In the genomic region with DNA sequence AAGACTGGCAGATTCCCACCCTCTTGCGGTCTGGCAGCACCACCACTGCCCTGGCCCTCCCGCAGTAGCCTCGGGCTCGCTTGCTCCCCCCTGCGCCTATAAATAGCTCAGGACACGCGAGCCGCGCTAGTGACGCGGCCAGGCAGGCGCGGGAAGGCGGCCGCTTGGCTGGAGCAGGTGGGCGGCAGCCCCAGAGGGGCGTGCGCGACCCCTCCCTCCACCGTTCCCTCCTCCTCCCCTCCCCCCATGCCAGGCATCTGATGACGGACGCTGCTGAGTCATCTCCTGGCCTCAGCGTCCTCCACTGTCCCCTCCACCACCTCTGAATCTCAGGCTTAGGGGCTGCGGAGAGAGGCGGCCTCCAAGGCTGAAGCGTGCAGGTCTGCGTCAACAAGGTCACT, we compare ENCODE assay signal across 8 mouse cellular contexts. TPM values are rescaled to one million over a fixed set of nuclear protein-coding genes. Genes with fewer than 3 reads are reported as not detected.
DNase-seq lines count a peak whose midpoint lies in the region; ATAC-seq and TF ChIP-seq lines count a peak whose summit lies in the region.
"Had no signal": no experiment of that assay in that cellular context is flagged by ENCODE, and none has a peak within 500 bp of the region (broad histone marks: within the 10 kb centered on the region; RNA-seq: fewer than 3 reads in every experiment).

No protein-coding gene starts in this region.

- peaks cover 26% of the 10 kb centered on the region for H3K27me3 ChIP-seq in heart, embryonic 12.5 days (replicated peaks)
- H3K27me3 ChIP-seq in limb, embryonic 14.5 days (ENCODE audit: control insufficient read depth, insufficient read depth, low read length): peaks cover 26% of the 10 kb centered on the region; the same call in 1 of the 2 replicates

- H3K4me1 ChIP-seq in ES-E14 (ENCODE audit: control insufficient read depth in 2 of 2, insufficient read depth in 2 of 2, low read length in 2 of 2, poor library complexity in 1 of 2): peaks cover 11 to 15% of the 10 kb centered on the region in 2 experiments; a peak in 3 of 4 replicates
- peaks cover 30% of the 10 kb centered on the region for H3K4me1 ChIP-seq in heart, embryonic 12.5 days (replicated peaks)
- H3K4me1 ChIP-seq in limb, embryonic 14.5 days (ENCODE audit: control insufficient read depth, insufficient read depth, low read length): peaks cover 13% of the 10 kb centered on the region

- TF ChIP-seq POLR2A in limb, embryonic 14.5 days (IDR thresholded peaks at IDR 0.05; ENCODE audit: borderline replicate concordance, extremely low read depth, insufficient read depth, insufficient read length): no peak

- DNase-seq in 416B (ENCODE audit: low read depth): peak; percentile 39
- DNase-seq in ES-E14 (ENCODE audit: low read depth, low spot score): no peak
- peak; percentile 80 to 82 for DNase-seq in cerebellum, postnatal 25 days
- DNase-seq in limb, embryonic 14.5 days (ENCODE audit: low spot score): peak; percentile 53
- peak; percentile 58 for DNase-seq in neural tube, embryonic 10.5 days (ENCODE audit: extremely low spot score, low spot score)
- no peak for DNase-seq in thymus, postnatal 0 days (ENCODE audit: low spot score)

- H3K9ac ChIP-seq in ES-E14 (ENCODE audit: insufficient read depth, low read depth, low read length, poor library complexity, severe bottlenecking): peak overlapping the region; percentile 70
- H3K9ac ChIP-seq in heart, embryonic 12.5 days: peak overlapping the region; percentile 60
- peak overlapping the region; percentile 38 for H3K9ac ChIP-seq in limb, embryonic 14.5 days (ENCODE audit: low read depth, low read length, severe bottlenecking)

- peak overlapping the region; percentile 15 to 57; a peak in 3 of 4 replicates for H3K4me3 ChIP-seq in ES-E14 (ENCODE audit: insufficient read depth in 1 of 2, low read depth in 1 of 2, low read length in 2 of 2, poor library complexity in 1 of 2, severe bottlenecking in 1 of 2)
- peak overlapping the region; percentile 41 for H3K4me3 ChIP-seq in heart, embryonic 12.5 days
- peak overlapping the region; percentile 35 for H3K4me3 ChIP-seq in limb, embryonic 14.5 days (replicated peaks; ENCODE audit: low read length)
- H3K4me3 ChIP-seq: erythroblast, embryonic 14.5 days had no signal

- peaks cover 4% of the 10 kb centered on the region; the same call in 1 of the 2 replicates for H3K36me3 ChIP-seq in ES-E14 (ENCODE audit: control insufficient read depth, insufficient read depth, low read length, poor library complexity, severe bottlenecking)
- H3K36me3 ChIP-seq in heart, embryonic 12.5 days: peaks cover 4% of the 10 kb centered on the region
- peaks cover 4% of the 10 kb centered on the region for H3K36me3 ChIP-seq in limb, embryonic 14.5 days (ENCODE audit: control insufficient read depth, insufficient read depth, low read length)

- no peak overlapping the region for H3K27ac ChIP-seq in ES-E14 (ENCODE audit: insufficient read depth, low read depth, low read length, poor library complexity, severe bottlenecking)
- no peak overlapping the region for H3K27ac ChIP-seq in heart, embryonic 12.5 days (ENCODE audit: poor library complexity, severe bottlenecking)
- H3K27ac ChIP-seq in limb, embryonic 14.5 days (replicated peaks; ENCODE audit: low read depth, low read length): no peak overlapping the region

- ATAC-seq in heart, embryonic 12.5 days (ENCODE audit: insufficient number of reproducible peaks, low FRiP score): peak; percentile 63
- peak; percentile 27; the same call in 1 of the 2 replicates for ATAC-seq in limb, embryonic 14.5 days (ENCODE audit: low FRiP score, low read depth)

- peak overlapping the region; percentile 86 for H3K4me2 ChIP-seq in heart, embryonic 12.5 days
- H3K4me2 ChIP-seq in limb, embryonic 14.5 days (replicated peaks; ENCODE audit: low read depth, low read length, severe bottlenecking): peak overlapping the region; percentile 62

- 0% methylated on average over 20 of the region's 27 CpGs for WGBS in heart, embryonic 12.5 days
- 1% methylated on average over 17 of the region's 27 CpGs for WGBS in limb, embryonic 14.5 days

- H3K9me3 ChIP-seq in ES-E14 (ENCODE audit: control insufficient read depth, insufficient read depth, low read depth, low read length): no peaks in the 10 kb centered on the region
- no peaks in the 10 kb centered on the region for H3K9me3 ChIP-seq in heart, embryonic 12.5 days (replicated peaks)
- no peaks in the 10 kb centered on the region for H3K9me3 ChIP-seq in limb, embryonic 14.5 days (ENCODE audit: control insufficient read depth, low read length)

- in situ Hi-C loops in ES-E14 (cut with MboI; ENCODE audit: low sequenced_read_pairs in 2 of 2, unreplicated experiment in 2 of 2): no loop called here

TF ChIP-seq in ES-E14, 5 proteins besides CTCF, POLR2A, EP300 and RAD21:
- TF ChIP-seq MAFK (IDR thresholded peaks at IDR 0.05; ENCODE audit: insufficient read depth, low read depth, low read length): peak; percentile 84
- TF ChIP-seq HCFC1 (IDR thresholded peaks at IDR 0.05; ENCODE audit: borderline replicate concordance, insufficient read depth, low read length): no peak

RNA-seq across cellular contexts. Expression of a gene that starts 9.5 kb away (rescaled TPM):
- total RNA-seq in ES-E14 (2012; rRNA removed): 3,222 and 3,264 TPM in 2 replicates
- polyA plus RNA-seq in heart, embryonic 12.5 days (2016; fragmentation: Nextera tagmentation; extraction: Ambion mirVana): 654 and 675 TPM in 2 replicates
- polyA plus RNA-seq in limb, embryonic 14.5 days (2012; rRNA removed): 1,201 and 1,869 TPM in 2 replicates
- polyA plus RNA-seq in limb, embryonic 14.5 days (2014; fragmentation: Nextera tagmentation; extraction: Ambion mirVana): 1,151 and 1,199 TPM in 2 replicates
- 1,510 and 1,580 TPM in 2 replicates for polyA plus RNA-seq in thymus, postnatal 0 days (2015; fragmentation: Nextera tagmentation; extraction: Ambion mirVana)

RNA-seq across cellular contexts. Expression of a gene that starts 13.1 kb away (rescaled TPM):
- 6.2 and 12.0 TPM in 2 replicates for total RNA-seq in ES-E14 (2012; rRNA removed)
- 6.1 and 8.5 TPM in 2 replicates for polyA plus RNA-seq in heart, embryonic 12.5 days (2016; fragmentation: Nextera tagmentation; extraction: Ambion mirVana)
- 51.4 and 54.1 TPM in 2 replicates for polyA plus RNA-seq in limb, embryonic 14.5 days (2012; rRNA removed)
- 20.9 and 21.5 TPM in 2 replicates for polyA plus RNA-seq in limb, embryonic 14.5 days (2014; fragmentation: Nextera tagmentation; extraction: Ambion mirVana)
- polyA plus RNA-seq in thymus, postnatal 0 days (2015; fragmentation: Nextera tagmentation; extraction: Ambion mirVana): 3.9 and 5.0 TPM in 2 replicates

RNA-seq across cellular contexts. Expression of a gene that starts 17.3 kb away (rescaled TPM):
- 2.1 and 3.8 TPM in 2 replicates for total RNA-seq in ES-E14 (2012; rRNA removed)
- polyA plus RNA-seq in heart, embryonic 12.5 days (2016; fragmentation: Nextera tagmentation; extraction: Ambion mirVana): 0.47 and 0.63 TPM in 2 replicates
- 1.4 and 1.6 TPM in 2 replicates for polyA plus RNA-seq in limb, embryonic 14.5 days (2012; rRNA removed)
- 0.70 and 1.0 TPM in 2 replicates for polyA plus RNA-seq in limb, embryonic 14.5 days (2014; fragmentation: Nextera tagmentation; extraction: Ambion mirVana)
- polyA plus RNA-seq in thymus, postnatal 0 days (2015; fragmentation: Nextera tagmentation; extraction: Ambion mirVana): 0.23 and 0.45 TPM in 2 replicates
- polyA plus RNA-seq: erythroblast, embryonic 14.5 days had no signal

RNA-seq across cellular contexts. Expression of a gene that starts 40.0 kb away (rescaled TPM):
- 2.9 and 4.4 TPM in 2 replicates for total RNA-seq in ES-E14 (2012; rRNA removed)
- polyA plus RNA-seq in heart, embryonic 12.5 days (2016; fragmentation: Nextera tagmentation; extraction: Ambion mirVana): 3.4 and 3.9 TPM in 2 replicates
- polyA plus RNA-seq in limb, embryonic 14.5 days (2012; rRNA removed): 2.4 and 2.7 TPM in 2 replicates
- 6.1 and 7.4 TPM in 2 replicates for polyA plus RNA-seq in limb, embryonic 14.5 days (2014; fragmentation: Nextera tagmentation; extraction: Ambion mirVana)
- polyA plus RNA-seq in thymus, postnatal 0 days (2015; fragmentation: Nextera tagmentation; extraction: Ambion mirVana): 201 and 211 TPM in 2 replicates
- polyA plus RNA-seq: erythroblast, embryonic 14.5 days had no signal

RNA-seq across cellular contexts. Expression of a gene that starts 49.7 kb away (rescaled TPM):
- total RNA-seq in ES-E14 (2012; rRNA removed): 2.5 and 4.3 TPM in 2 replicates
- 0.31 TPM in 1 of 2 replicates, not detected in the other for polyA plus RNA-seq in heart, embryonic 12.5 days (2016; fragmentation: Nextera tagmentation; extraction: Ambion mirVana)
- 1.0 and 1.1 TPM in 2 replicates for polyA plus RNA-seq in limb, embryonic 14.5 days (2012; rRNA removed)
- polyA plus RNA-seq in limb, embryonic 14.5 days (2014; fragmentation: Nextera tagmentation; extraction: Ambion mirVana): 1.1 and 1.7 TPM in 2 replicates
- 36.6 and 42.0 TPM in 2 replicates for polyA plus RNA-seq in thymus, postnatal 0 days (2015; fragmentation: Nextera tagmentation; extraction: Ambion mirVana)

Comparison
In these comparisons a context has a peak if more than half of its experiments do, and no peak if none do; other contexts are left out.
1. DNase-seq: peak in 416B (single experiment), cerebellum, postnatal 25 days (2 of 2), limb, embryonic 14.5 days (single experiment) and neural tube, embryonic 10.5 days (single experiment); none in ES-E14 (single experiment) and thymus, postnatal 0 days (single experiment).
2. Peak in every context shown above with its lines, with median percentiles within 50 percentile points of each other: H3K4me3 ChIP-seq and H3K9ac ChIP-seq.